Mouse (Mus musculus) 3T3-L1 (cell line): ENCODE data around the gene Pttg1.

ENCODE experiments used
- DNase-seq: peaks from one replicate; pipeline ENCODE4 v3.0.0-alpha.2; 2015; ENCODE audit warnings: low read depth, low spot score

Gene Pttg1

DNA sequence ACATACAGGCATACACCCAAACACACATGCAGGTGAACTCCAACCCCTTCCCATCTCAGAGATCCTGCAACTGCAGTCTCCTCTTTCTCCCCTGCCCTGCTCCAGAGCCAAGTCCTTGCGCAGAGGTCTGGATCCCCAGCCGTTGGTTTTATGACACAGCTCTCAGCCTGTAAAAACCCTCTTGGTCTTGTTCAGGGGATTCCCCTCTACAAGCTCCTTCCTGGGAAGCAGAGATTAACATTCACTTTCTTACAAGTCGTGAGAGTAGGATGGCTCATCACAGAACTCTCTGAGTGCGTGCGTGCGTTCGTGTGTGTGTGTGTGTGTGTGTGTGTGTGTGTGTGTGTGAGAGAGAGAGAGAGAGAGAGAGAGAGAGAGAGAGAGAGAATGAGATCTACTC, 15.8 kb downstream of the Pttg1 start:
- no peak for DNase-seq

DNA sequence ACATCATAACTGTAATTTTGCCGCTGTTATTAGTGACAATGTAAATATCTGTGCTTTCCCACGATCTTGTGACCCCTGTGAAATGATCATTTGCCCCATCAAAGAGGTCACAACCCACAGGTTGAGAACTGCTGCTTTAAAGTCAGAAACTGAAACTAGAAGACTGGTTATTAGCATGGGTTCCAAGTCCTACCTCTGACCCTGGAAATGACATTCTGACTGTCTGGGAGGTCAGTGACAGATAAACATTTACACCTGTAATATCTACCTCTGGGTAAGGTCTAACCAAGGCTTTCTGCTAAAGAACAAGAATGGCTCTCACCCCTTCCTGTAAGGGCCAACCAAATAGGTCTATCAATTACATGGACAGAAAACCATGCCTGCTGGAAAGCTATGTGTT, 17.2 kb downstream of the Pttg1 start:
- no peak for DNase-seq

DNA sequence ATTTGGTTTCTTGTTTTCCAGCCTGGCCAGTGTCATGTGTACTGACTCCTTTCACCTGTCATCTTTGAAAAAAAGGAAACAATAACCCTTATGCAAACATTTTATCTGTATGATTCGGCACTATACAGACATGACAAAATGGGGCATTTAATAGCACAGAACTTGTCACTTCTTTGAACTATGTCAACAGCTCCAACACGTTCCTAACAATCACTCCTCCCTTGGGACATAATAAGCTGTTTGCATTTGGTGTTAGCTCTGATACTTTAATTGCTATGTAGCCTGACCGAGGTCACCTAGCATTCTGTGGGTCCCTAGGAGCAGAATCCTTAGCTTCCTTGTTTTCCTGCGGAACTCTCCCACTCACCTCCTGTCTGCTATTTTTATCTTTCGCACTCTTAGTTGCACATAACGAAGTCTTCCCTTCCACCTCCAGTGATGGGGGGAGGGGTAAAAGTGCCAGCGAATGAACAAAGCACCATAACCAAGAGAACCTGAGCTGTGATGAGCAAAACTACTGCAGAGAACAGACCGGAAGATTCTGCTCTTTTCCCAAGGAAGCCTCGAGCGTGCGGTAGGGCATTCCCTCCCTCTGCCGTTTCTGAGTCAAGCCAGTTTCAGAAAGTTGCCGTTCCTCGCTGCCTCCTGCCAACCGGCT, 21.8 kb downstream of the Pttg1 start:
- DNase-seq: no peak

GRCm38 (mm10) chr11:43400131-43400530, 25.9 kb downstream of the Pttg1 start:
- no peak for DNase-seq

- DNase-seq: no peak
Observed at GRCm38 (mm10) chr11:43399297-43399696, 26.8 kb downstream of the Pttg1 start.

DNA sequence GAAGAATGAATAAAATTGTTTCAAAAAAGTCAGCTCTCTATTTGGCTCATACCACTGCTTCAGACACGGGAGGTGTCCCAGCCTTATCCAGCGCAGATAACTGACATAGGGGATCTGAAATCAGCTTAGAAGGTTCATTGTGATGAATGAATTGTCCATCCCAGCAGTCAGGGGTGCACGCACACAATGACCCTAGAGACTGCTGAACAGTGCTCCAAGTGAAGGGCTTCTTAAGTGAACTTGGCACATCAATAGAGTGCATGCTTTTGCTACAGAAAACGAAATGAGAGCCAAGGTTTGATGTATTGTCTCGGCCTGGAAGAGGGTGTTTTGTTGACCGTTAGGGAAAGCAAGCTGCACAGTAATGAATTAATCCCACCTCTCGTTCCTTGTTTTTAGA, 29.4 kb downstream of the Pttg1 start:
- no peak for DNase-seq

GRCm38 (mm10) chr11:43396246-43396645, 29.8 kb downstream of the Pttg1 start:
- DNase-seq: no peak

- no peak for DNase-seq
Observed at GRCm38 (mm10) chr11:43395073-43395948, 30.7 kb downstream of the Pttg1 start.

DNA sequence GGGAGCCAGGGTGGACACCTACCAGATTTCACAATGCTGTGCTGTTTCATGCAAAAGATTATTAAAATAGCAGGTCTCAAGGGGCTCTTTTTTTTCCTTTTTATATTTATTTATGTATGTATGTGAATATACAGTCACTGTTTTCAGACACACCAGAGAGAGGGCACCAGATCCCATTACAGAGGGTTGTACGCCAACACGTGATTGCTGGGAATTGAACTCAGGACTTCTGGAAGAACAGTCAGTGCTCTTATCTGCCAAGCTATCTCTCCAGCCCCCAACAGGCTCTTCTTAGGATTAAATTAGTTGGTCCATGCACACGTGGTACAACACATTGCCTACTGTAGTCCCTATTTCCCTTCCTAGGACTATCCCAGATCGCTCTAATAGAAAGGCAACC, 32.7 kb downstream of the Pttg1 start:
- no peak for DNase-seq

DNA sequence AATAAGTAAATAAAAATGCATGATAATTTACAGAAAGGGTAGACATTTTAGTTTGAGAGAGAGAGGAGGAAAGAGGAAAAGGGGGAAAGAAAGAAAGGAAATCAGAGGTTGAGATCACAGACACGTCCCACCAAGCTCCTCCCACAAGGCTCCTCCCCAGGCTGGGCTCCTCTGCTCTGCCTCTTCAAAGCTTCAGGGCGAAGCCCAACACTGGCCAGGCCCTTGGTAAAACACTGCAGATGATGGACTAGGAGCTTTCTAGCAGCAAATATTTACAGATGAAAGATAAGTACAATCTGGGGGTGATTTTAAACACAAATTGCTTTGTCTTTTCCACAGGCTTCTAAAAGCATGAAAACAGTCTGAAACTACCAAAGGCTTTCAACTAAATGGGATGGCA, 33.3 kb downstream of the Pttg1 start:
- no peak for DNase-seq

GRCm38 (mm10) chr11:43389118-43389517, 36.9 kb downstream of the Pttg1 start:
- DNase-seq: no peak

DNA sequence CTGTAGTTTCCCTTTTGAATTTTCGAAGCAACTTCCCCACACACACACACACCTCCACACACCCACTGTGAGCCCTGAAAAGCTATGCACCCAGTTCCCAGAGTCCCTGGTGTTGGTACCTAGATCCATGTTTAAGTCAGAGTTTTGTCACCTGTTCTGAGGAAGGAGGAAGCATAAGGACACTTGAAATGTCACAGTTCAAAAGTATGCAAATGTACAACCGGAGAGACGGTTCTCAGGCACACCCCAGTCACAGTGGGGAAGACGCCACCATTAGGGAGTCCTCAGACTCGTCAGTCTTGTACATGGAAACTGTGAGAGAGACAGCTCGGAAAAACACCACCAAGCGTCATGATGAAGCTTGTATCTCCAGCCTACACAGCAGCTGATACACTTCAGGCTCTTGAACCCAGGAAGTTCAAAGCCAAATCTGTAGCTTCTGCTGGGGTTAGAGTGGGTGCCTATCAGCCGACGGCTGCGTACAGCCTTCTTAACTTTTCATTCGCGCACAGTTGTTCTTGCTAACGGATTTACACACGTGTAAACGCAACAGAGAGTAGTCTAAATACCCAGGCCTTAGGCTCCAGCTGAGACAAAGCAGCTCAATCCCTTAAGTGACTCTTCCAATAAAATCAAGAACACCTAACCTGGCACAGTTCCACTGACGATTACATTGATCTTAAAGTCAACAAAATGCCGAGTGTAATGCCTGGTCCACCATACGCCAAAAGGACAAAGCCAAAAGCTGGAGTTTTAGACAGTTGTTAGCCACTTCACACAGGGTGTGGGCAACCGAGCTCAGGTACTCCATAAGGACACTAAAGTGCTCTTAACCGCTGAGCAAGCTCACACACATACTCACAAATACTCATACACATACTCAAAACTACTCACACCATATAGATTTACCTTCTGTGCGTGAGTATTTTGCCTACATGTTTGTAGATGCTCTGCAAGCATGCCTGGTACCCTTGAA, 37.6 kb downstream of the Pttg1 start:
- no peak for DNase-seq

DNA sequence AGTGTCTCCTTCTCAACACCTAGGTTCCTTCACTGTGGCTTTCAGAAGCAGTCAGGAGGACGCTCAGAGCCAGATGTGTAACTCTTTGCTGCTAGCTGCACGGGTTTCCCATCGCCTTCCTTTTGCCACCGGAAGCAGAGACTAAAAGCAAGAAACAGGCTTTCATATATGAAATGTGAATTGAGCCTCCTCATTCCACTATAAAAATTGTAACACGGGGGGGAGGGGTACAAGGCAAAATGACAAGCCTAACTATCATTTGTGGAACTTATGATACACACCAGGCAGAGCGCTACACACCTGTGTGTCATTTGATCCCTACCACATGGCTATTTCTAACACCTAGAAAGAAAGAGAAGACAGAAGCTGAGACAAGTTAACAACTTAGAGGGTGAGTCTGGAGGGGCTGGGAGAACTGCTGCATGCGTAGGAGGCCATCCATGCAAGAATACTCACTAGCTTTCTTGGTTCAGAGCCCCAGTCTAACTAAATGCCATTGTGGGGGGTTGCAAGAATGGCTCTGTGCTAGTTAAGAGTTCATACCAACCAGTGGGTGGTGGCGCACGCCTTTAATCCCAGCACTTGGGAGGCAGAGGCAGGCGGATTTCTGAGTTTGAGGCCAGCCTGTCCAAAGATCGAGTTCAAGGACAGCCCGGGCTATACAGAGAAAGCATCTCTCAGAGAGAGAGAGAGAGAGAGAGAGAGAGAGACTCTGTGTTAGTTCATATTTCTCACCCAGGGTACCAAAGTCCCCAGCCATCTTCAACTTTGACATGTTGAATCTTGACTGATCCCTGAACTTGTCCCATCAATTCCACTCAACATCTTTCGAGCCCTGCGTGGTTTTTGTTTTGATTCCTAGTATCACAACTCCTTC, 38.8 kb downstream of the Pttg1 start:
- DNase-seq: no peak

- no peak for DNase-seq
Observed at GRCm38 (mm10) chr11:43385716-43386115, 40.3 kb downstream of the Pttg1 start.

DNA sequence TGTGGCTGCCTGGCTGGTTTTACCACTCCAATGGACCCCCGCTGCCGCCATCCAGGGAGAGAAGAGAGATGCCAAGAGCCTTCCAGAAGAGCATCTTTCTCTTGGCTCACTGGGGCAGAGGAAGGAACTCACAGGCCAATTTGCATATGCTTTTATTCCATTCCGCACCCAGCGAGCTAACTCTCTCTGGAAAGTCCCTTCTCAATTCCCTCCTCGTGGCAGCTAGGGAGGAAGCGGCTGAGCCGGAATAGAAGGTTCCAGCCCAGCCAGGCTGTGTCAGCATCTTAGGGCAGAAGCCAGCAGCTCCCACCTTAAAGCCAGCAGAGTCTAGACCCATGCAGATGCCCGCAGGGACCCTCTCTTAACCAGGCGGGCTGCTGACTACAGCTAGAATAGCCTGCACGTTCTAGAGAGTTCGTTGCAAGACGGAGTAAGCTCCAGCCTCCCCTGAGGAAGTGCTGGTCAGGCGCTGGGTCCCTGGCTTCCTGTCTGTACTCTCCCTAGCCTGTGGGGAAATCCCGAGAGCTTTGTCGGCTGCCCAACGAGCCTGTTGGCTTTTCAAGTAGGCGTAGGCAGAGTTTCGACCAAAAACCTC, 40.9 kb downstream of the Pttg1 start:
- DNase-seq: peak; percentile 81

GRCm38 (mm10) chr11:43383581-43383980, 42.5 kb downstream of the Pttg1 start:
- DNase-seq: no peak

DNA sequence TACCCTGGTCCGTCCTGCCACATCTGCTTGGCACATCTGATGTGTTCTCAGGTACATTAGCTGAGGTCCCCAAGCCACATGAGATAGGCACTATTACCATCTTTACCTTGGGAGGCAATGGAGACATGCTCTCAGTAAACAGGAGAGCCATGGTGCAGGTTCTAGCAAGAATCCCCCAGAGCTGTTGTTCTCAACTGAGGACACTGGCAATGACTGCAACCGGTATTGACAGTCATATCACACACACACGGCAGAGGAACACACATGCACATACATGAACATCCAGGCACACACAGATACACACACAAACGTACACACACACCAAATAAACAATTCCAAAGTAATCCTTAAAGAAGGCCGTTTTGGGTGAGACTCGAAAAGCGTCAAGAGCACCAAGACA, 45.1 kb downstream of the Pttg1 start:
- DNase-seq: no peak

GRCm38 (mm10) chr11:43379911-43380485, 46.1 kb downstream of the Pttg1 start:
- DNase-seq: no peak

DNA sequence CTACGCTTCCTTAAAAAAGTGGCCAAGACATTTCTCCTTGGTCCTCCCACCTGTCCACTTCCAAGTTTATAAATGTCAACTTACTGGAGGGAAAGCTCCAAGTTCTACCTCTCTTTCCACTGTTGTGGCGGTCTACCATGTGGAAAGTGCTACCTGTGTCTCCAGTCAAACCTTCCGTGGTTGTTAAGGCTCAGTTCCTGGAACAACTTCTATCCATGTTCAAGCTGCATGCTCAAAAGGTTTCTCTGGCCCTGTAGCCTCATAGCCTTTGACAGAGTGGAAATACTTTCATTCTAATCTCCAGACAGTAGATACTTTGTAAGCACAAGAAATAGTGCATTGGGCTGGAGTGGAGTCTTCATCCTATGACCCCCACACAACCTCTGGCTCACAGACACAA, 46.6 kb downstream of the Pttg1 start:
- no peak for DNase-seq
